Mouse (Mus musculus): Measurements from ENCODE around the gene Plin5. TPM values are rescaled to one million over a fixed set of nuclear protein-coding genes. Genes with fewer than 3 reads are reported as not detected.
"Not testable (repeated sequence)": the region's sequence is repeated elsewhere in the genome, so short reads cannot be mapped to it uniquely, and the experiment has no call there.

The Plin5 gene
- polyA plus RNA-seq, 1 experiment from 2014 or later: 0.27 TPM

DNA sequence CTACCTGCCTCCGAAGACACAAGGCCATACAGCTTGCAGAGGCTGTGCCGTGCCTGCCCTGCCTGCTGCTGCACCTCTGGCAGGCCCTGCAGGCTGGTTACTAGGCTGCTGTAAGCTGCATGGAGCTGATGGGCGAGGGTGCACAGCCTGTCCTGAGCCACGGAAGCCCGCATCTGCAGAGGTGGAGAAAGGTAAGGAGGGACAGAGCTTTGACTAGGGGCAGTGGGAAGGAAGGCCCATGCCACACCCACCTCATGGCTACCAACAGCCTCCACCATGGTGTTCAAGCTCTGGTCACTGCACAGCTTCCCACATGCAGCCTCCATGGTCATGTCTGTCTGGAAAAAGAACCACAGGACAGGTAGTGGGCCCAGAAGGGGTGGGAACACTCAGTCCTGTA, 15.2 kb downstream of the Plin5 start:
- Histone ChIP-seq H3K4me1 (no peaks in the 10 kb centered on the region), H3K36me3 (ENCODE audit: poor library complexity, severe bottlenecking) (peaks cover 70% of the 10 kb centered on the region), H3K4me3 (no peak overlapping the region), H3K4me2 (no peak overlapping the region), H3K9ac (no peak overlapping the region), H3K27me3 (no peaks in the 10 kb centered on the region), H3K27ac (no peak overlapping the region), H3K9me3 (replicated peaks) (no peaks in the 10 kb centered on the region)
- ATAC-seq: no peak
- 93% methylated on average over 5 of the region's 5 CpGs for WGBS

DNA sequence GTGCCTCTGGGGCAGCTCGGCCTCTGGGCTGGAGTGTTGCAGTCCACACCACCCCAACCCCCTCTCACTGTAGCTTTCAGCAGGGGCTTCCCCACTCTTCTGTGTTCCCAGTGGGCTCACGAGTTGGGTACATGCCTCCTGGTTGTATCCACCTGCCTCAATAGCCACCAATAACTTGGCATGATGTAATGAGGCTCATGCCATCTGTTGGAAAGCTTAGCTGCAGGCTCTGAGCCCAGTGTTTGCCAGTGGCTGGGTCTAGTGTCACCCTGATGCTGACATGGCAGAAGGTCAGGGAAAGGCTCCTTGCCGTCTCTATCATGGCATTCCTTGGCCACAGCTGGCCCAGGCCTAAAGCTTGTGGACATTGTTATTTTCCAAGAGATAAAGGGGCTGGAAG, 16.6 kb downstream of the Plin5 start:
- Histone ChIP-seq H3K36me3 (ENCODE audit: poor library complexity, severe bottlenecking) (peaks cover 83% of the 10 kb centered on the region), H3K9ac (no peak overlapping the region), H3K27me3 (no peaks in the 10 kb centered on the region), H3K4me1 (no peaks in the 10 kb centered on the region), H3K4me3 (no peak overlapping the region), H3K4me2 (no peak overlapping the region), H3K9me3 (replicated peaks) (no peaks in the 10 kb centered on the region), H3K27ac (no peak overlapping the region)
- 87% methylated on average over 3 of the region's 3 CpGs for WGBS
- ATAC-seq: no peak

DNA sequence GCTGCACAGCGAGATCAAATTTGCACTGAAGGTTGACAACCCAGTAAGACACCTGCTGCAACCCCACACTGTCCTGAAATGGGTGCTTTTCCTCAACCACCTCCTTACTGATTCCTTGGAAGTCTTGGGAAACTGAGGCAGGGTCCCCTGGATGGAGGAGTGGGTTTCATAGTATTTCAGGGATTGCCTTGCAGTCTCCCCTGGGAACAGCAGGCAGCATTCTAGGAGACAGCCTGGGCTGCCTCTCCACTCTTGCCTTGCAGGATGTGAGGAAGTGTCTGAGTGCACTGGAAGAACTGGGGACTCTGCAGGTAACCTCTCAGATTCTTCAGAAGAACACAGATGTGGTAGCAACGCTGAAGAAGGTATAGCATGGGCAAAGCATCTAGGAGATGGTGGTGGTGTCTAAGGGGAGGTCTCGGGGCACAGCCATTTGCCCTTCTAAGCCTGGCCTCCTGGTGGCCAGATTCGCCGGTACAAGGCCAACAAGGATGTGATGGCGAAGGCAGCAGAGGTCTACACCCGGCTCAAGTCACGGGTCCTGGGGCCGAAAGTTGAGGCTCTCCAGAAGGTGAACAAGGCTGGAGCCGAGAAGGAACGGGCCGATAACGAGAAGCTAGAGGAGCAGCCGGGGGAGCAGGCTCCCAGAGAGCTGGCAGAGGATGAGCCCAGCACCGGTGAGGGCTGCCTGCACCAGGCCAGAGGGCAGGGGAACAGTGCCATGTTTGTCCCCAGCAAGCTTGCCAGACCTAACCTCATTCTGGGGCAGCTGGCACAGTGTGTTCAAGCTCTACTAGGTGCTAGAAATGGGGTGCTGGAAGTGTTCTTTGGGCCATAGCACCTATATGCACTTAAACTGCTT, 18.5 kb downstream of the Plin5 start:
- Histone ChIP-seq H3K4me2 (no peak overlapping the region), H3K36me3 (ENCODE audit: poor library complexity, severe bottlenecking) (peaks cover 98% of the 10 kb centered on the region), H3K9ac (no peak overlapping the region), H3K4me3 (no peak overlapping the region), H3K4me1 (no peaks in the 10 kb centered on the region), H3K27me3 (no peaks in the 10 kb centered on the region), H3K9me3 (replicated peaks) (no peaks in the 10 kb centered on the region), H3K27ac (no peak overlapping the region)
- WGBS: 93% methylated on average over 15 of the region's 15 CpGs
- ATAC-seq: no peak

DNA sequence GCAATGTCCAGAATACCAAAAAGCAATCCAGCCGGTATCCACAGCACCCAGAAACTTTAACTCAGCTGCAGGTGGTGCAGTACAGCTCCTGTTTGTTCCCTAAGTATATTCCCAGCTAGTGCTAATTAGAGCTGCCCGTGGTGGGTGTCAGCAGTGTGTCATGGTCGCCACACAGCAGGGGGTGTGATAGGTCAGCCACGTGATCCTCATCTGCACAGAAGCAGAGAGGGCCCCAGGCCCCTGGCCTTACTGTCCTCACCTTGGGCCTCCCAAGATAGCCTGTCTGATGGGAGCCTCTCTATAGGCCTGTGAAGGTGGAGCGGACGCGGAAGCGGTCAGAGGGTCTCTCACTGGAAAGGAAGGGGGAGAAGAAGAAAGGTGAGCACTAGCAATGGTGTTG, 19.2 kb downstream of the Plin5 start:
- H3K4me2 ChIP-seq: no peak overlapping the region
- no peak overlapping the region for H3K9ac ChIP-seq
- no peak for ATAC-seq
- H3K27ac ChIP-seq: no peak overlapping the region
- no peak overlapping the region for H3K4me3 ChIP-seq
- H3K9me3 ChIP-seq (replicated peaks): no peaks in the 10 kb centered on the region
- 95% methylated on average over 8 of the region's 8 CpGs for WGBS
- no peaks in the 10 kb centered on the region for H3K27me3 ChIP-seq
- H3K4me1 ChIP-seq: no peaks in the 10 kb centered on the region
- H3K36me3 ChIP-seq (ENCODE audit: poor library complexity, severe bottlenecking): peaks cover 97% of the 10 kb centered on the region

- H3K9ac ChIP-seq: no peak overlapping the region
- no peaks in the 10 kb centered on the region for H3K27me3 ChIP-seq
- peaks cover 89% of the 10 kb centered on the region for H3K36me3 ChIP-seq (ENCODE audit: poor library complexity, severe bottlenecking)
- no peak overlapping the region for H3K4me2 ChIP-seq
- 92% methylated on average over 12 of the region's 12 CpGs for WGBS
- ATAC-seq: no peak
- H3K4me1 ChIP-seq: no peaks in the 10 kb centered on the region
- H3K27ac ChIP-seq: no peak overlapping the region
- no peak overlapping the region for H3K4me3 ChIP-seq
- H3K9me3 ChIP-seq (replicated peaks): no peaks in the 10 kb centered on the region
Measured at GRCm38 (mm10) chr17:56096883-56097282, 20.5 kb downstream of the Plin5 start.

DNA sequence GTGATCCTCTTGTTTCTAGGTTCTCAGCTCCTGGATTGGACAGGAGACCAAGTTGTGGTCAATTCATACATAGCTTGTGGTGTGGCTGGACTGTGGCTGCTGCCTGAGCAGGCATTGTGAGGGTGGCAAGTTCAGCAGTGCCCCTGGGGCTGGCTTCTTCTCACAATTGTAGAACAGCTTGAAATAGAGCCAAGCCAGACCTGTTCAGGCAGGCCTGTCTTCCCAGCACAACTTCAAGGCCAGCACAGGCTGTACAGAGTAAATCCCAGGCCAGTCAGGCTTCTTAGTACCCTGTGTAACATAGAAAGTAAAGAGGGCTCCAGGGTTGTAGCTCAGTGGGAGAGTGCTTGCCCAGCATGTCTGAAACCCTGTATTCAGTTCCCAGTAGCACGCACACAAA, 24.6 kb downstream of the Plin5 start:
- no peaks in the 10 kb centered on the region for H3K27me3 ChIP-seq
- H3K9ac ChIP-seq: no peak overlapping the region
- no peak for ATAC-seq
- H3K4me2 ChIP-seq: no peak overlapping the region
- WGBS: 84% methylated on average over 1 of the region's 1 CpGs
- no peak overlapping the region for H3K27ac ChIP-seq
- H3K9me3 ChIP-seq (replicated peaks): no peaks in the 10 kb centered on the region
- no peaks in the 10 kb centered on the region for H3K4me1 ChIP-seq
- H3K4me3 ChIP-seq: no peak overlapping the region
- peaks cover 75% of the 10 kb centered on the region for H3K36me3 ChIP-seq (ENCODE audit: poor library complexity, severe bottlenecking)

DNA sequence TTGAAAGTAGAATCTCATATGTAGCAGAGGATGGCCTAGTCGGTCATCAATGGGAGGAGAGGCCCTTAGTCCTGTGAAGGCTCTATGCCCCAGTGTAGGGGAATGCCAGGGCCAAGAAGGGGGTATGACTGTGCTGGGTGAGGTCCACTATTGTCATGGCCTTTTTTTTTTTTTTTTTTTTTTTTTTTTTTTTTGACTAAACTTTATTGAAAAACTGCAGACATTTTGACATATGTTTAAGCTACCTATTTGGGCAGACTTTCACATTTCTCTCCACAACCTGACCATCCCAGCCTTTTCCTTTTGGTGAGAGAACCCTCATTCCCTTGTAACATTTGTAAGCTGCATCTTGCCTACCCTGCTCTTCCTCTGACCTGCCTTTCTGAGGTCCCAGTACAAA, 25.1 kb downstream of the Plin5 start:
- no peaks in the 10 kb centered on the region for H3K9me3 ChIP-seq (replicated peaks)
- H3K4me1 ChIP-seq: no peaks in the 10 kb centered on the region
- no peak overlapping the region for H3K9ac ChIP-seq
- H3K27ac ChIP-seq: no peak overlapping the region
- H3K36me3 ChIP-seq (ENCODE audit: poor library complexity, severe bottlenecking): peaks cover 75% of the 10 kb centered on the region
- no peak overlapping the region for H3K4me3 ChIP-seq
- WGBS: 100% methylated on average over 1 of the region's 1 CpGs
- no peaks in the 10 kb centered on the region for H3K27me3 ChIP-seq
- no peak for ATAC-seq
- no peak overlapping the region for H3K4me2 ChIP-seq

GRCm38 (mm10) chr17:56080781-56081585, 36.4 kb downstream of the Plin5 start:
- peak overlapping the region; percentile 80 for H3K4me3 ChIP-seq
- peak overlapping the region; percentile 63 for H3K27ac ChIP-seq
- peak overlapping the region; percentile 99 for H3K4me2 ChIP-seq
- ATAC-seq: peak; percentile 66
- no peaks in the 10 kb centered on the region for H3K27me3 ChIP-seq
- H3K4me1 ChIP-seq: peaks cover 32% of the 10 kb centered on the region
- H3K9ac ChIP-seq: peak overlapping the region; percentile 84
- 9% methylated on average over 8 of the region's 8 CpGs for WGBS
- peaks cover 35% of the 10 kb centered on the region for H3K36me3 ChIP-seq (ENCODE audit: poor library complexity, severe bottlenecking)
- H3K9me3 ChIP-seq (replicated peaks): no peaks in the 10 kb centered on the region

- peak overlapping the region; percentile 84 for H3K9ac ChIP-seq
- no peaks in the 10 kb centered on the region for H3K27me3 ChIP-seq
- H3K9me3 ChIP-seq (replicated peaks): no peaks in the 10 kb centered on the region
- ATAC-seq: no peak
- H3K4me2 ChIP-seq: peak overlapping the region; percentile 99
- WGBS: 1% methylated on average over 10 of the region's 11 CpGs
- peak overlapping the region; percentile 80 for H3K4me3 ChIP-seq
- peaks cover 26% of the 10 kb centered on the region for H3K36me3 ChIP-seq (ENCODE audit: poor library complexity, severe bottlenecking)
- peaks cover 39% of the 10 kb centered on the region for H3K4me1 ChIP-seq
- peak overlapping the region; percentile 53; the same call in 1 of the 2 replicates for H3K27ac ChIP-seq
Measured at GRCm38 (mm10) chr17:56079921-56080320, 37.5 kb downstream of the Plin5 start.

DNA sequence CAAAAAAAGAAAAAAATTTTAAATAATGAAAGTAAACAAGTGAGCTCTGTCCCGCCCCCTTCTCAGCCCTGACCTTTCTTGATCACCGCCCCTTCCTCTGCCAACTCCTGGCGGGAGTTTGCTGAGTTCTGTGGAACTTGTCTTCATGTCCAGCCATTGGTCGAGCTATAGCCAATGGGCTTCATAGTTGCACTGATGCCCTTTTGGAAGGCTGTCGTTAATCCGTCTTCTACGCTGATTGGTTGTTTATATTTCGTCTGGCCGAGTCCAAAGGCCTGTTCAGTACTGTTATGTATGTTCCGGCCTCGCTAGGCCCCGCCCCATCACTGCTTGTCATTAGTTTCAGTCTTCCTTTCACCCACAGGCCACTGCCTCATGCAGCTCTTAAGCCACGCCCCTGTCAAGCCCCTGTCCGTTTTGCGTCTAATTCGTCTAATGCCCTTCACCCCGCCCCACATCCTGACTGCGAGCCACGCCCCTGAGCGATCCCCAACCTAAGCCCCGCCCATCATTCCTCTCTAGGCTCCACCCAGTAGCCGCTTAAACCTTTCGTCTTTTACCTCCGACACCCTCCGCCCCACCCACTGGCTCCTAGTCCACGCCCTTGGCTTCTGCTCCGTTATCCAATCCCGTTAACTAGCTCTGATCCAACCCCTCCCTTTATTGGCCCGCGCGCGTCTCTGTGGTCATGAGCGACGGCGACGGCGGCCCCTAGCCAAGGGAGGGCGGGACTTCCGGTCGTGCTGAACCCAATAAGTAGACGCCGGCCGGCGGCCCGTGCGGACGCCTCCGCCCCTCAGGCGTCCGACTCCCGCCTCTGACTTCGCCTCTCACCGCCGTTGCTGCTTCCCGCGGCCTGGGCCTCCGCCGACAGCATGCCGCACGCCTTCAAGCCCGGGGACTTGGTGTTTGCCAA, 38.3 kb downstream of the Plin5 start, which contains the start of gene Hdgfl2:
TSS of gene Hdgfl2 (plus strand) at position 755 of the 916 bp plus-strand sequence.
- Histone ChIP-seq H3K4me2 (peak within 1 kb of the TSS; percentile 99), H3K27me3 (no peaks in the 10 kb centered on the region), H3K36me3 (ENCODE audit: poor library complexity, severe bottlenecking) (peaks cover 20% of the 10 kb centered on the region), H3K27ac (peak within 1 kb of the TSS; percentile 53; the same call in 1 of the 2 replicates), H3K9ac (peak within 1 kb of the TSS; percentile 84), H3K4me1 (peaks cover 44% of the 10 kb centered on the region), H3K9me3 (replicated peaks) (no peaks in the 10 kb centered on the region), H3K4me3 (peak within 1 kb of the TSS; percentile 80)
- under 1% methylated on average over 60 of the region's 61 CpGs for WGBS
- peak; percentile 92 for ATAC-seq

- peak overlapping the region; percentile 80; the same call in 1 of the 2 replicates for H3K4me3 ChIP-seq
- 62% methylated on average over 9 of the region's 9 CpGs for WGBS
- not testable (repeated sequence) for H3K27me3 ChIP-seq; H3K9ac ChIP-seq; ATAC-seq; H3K9me3 ChIP-seq (replicated peaks); H3K27ac ChIP-seq
- H3K4me2 ChIP-seq: peak overlapping the region; percentile 41
- peaks cover 51% of the 10 kb centered on the region for H3K4me1 ChIP-seq
- H3K36me3 ChIP-seq (ENCODE audit: poor library complexity, severe bottlenecking): peaks cover 14% of the 10 kb centered on the region
Measured at GRCm38 (mm10) chr17:56078361-56078760, 39.0 kb downstream of the Plin5 start.

Measured in forebrain, embryonic 13.5 days (tissue).